Mouse (Mus musculus) left cerebral cortex, postnatal 4 days (tissue): ENCODE measurements around the gene Rnf133. TPM values are rescaled to one million over a fixed set of nuclear protein-coding genes. Genes with fewer than 3 reads are reported as not detected.

Experiments
- DNase-seq: peaks from one replicate; pipeline ENCODE4 v3.0.0-alpha.2; 2022
- intact Hi-C: fragments of 180-260 bp; cut with DNase I; formaldehyde crosslinking; loops from one replicate; pipeline ENCODE4 v1.15.1; 2025
- total RNA-seq, 2 experiments: library from RNA; stranded (reverse); gene quantifications; 2 replicates each; pipeline ENCODE4 v1.2.3; 2021

Gene Rnf133
- 1 to 10 TPM in 1 of 2 experiments, under 1 TPM in 1; 0.70 to 1.2 TPM for total RNA-seq

- intact Hi-C loops, result no loop called here
- no peak for DNase-seq
Observed at GRCm38 (mm10) chr6:23650205-23650604, at the start of gene Rnf133. TSS of gene Rnf133 (minus strand) at chr6:23650305.

- intact Hi-C loops, result no loop called here
Observed at GRCm38 (mm10) chr6:23678172-23678571, 28.1 kb upstream of the Rnf133 start.

GRCm38 (mm10) chr6:23655036-23655435 is 4.9 kb upstream of the Rnf133 start, which contains the start of gene Rnf148:
TSS of gene Rnf148 (minus strand) at chr6:23655136.
- DNase-seq, result no peak
- intact Hi-C loops, result no loop called here

More at GRCm38 (mm10) chr6:23678172-23678571, 28.1 kb upstream of the Rnf133 start:
- DNase-seq, result no peak

- DNase-seq, result no peak
- intact Hi-C loops, result no loop called here
Observed at GRCm38 (mm10) chr6:23648732-23649131, 1.4 kb downstream of the Rnf133 start.

- DNase-seq, result peak; percentile 29
- intact Hi-C loops, result no loop called here
Observed at GRCm38 (mm10) chr6:23647627-23648247, 2.4 kb downstream of the Rnf133 start.

- intact Hi-C loops, result no loop called here
- DNase-seq, result peak; percentile 53
Observed at GRCm38 (mm10) chr6:23637081-23637480, 13.0 kb downstream of the Rnf133 start.

- intact Hi-C loops, result no loop called here
- DNase-seq, result no peak
Observed at GRCm38 (mm10) chr6:23635208-23635607, 14.9 kb downstream of the Rnf133 start.

GRCm38 (mm10) chr6:23634016-23634415 is 16.1 kb downstream of the Rnf133 start:
- intact Hi-C loops, result no loop called here
- DNase-seq, result no peak

- DNase-seq, result no peak
- intact Hi-C loops, result no loop called here
Observed at GRCm38 (mm10) chr6:23630465-23630864, 19.6 kb downstream of the Rnf133 start.

Other genes with a start within 250 kb of the Rnf133 start
- under 1 TPM; 0.72 to 0.77 TPM for gene Rnf148, start 4.8 kb upstream of the Rnf133 start, total RNA-seq
- 10 to 100 TPM; 36.5 to 38.5 TPM for gene Cadps2, start 189.1 kb upstream of the Rnf133 start, total RNA-seq